Mouse (Mus musculus) lung, postnatal 0 days (tissue): Measurements from ENCODE around the gene Rars2. TPM values are rescaled to one million over a fixed set of nuclear protein-coding genes. Genes with fewer than 3 reads are reported as not detected.

ENCODE experiments used
- ATAC-seq: fragments of 200-750 bp; cut with Nextera tagmentation; 2 replicates; pipeline ENCODE4 v1.8.0; 2017; ENCODE audit warnings: moderate library complexity
- DNase-seq: peaks from one replicate; pipeline ENCODE4 v3.0.0-alpha.2; 2016; ENCODE audit warnings: low spot score
- H3K27ac ChIP-seq: fragments of 300-500 bp; sonication (generic); 2 replicates; pipeline ENCODE4 v1.5.1; 2014; ENCODE audit warnings: antibody characterized with exemption, mild to moderate bottlenecking, low read length, mixed read lengths
- H3K27me3 ChIP-seq: fragments of 300-500 bp; sonication (generic); replicated peaks from 2 replicates; pipeline ENCODE4 v1.6.1; 2014; ENCODE audit warnings: low read length, mixed read lengths; ENCODE audit not compliant: insufficient read depth
- H3K36me3 ChIP-seq: fragments of 300-500 bp; sonication (generic); 2 replicates; pipeline ENCODE4 v1.6.1; 2014; ENCODE audit warnings: low read length, mixed read lengths; ENCODE audit not compliant: insufficient read depth
- H3K4me1 ChIP-seq: fragments of 300-500 bp; sonication (generic); 2 replicates; pipeline ENCODE4 v1.6.1; 2014; ENCODE audit warnings: antibody characterized with exemption, low read depth, low read length, mixed read lengths; ENCODE audit not compliant: insufficient read depth
- H3K4me2 ChIP-seq: fragments of 300-500 bp; sonication (generic); replicated peaks from 2 replicates; pipeline ENCODE4 v1.6.1; 2014; ENCODE audit warnings: low read depth, mild to moderate bottlenecking, low read length, moderate library complexity, mixed read lengths
- H3K4me3 ChIP-seq: fragments of 300-500 bp; sonication (generic); 2 replicates; pipeline ENCODE4 v1.5.1; 2014; ENCODE audit warnings: low read depth, low read length
- H3K9ac ChIP-seq: fragments of 300-500 bp; sonication (generic); replicated peaks from 2 replicates; pipeline ENCODE4 v1.6.1; 2014; ENCODE audit warnings: low read depth, mild to moderate bottlenecking
- H3K9me3 ChIP-seq: fragments of 300-500 bp; sonication (generic); 2 replicates; pipeline ENCODE4 v1.6.1; 2016; ENCODE audit warnings: low read length, mixed read lengths
- CTCF ChIP-seq: IDR thresholded peaks from 2 replicates; pipeline ENCODE4 v1.5.1; 2016; ENCODE audit warnings: antibody characterized with exemption, mild to moderate bottlenecking
- EP300 ChIP-seq: IDR thresholded peaks from 2 replicates; pipeline ENCODE4 v1.6.1; 2016; ENCODE audit warnings: antibody characterized with exemption, mild to moderate bottlenecking, control low read depth
- WGBS: fragments of 180-500 bp; shearing (Covaris S2); extraction: QIAGEN DNeasy Blood & Tissue Kit; methylation state at CpG from one replicate; pipeline ENCODE4 v1.1.7; 2014; 5-methylcytosine and 5-hydroxymethylcytosine counted together
- polyA plus RNA-seq: library from polyadenylated mRNA; unstranded; fragments of >200 nt; fragmentation: Nextera tagmentation; extraction: Ambion mirVana; gene quantifications from 2 replicates; pipeline ENCODE4 v1.2.1, GENCODE M21; 2015

The Rars2 gene
- polyA plus RNA-seq, 1 experiment from 2014 or later: 31.9 TPM

- Histone ChIP-seq H3K27ac (peak within 1 kb of the TSS; percentile 86), H3K27me3 (no peaks in the 10 kb centered on the region), H3K36me3 (no peaks in the 10 kb centered on the region), H3K4me3 (peak within 1 kb of the TSS; percentile 89), H3K9me3 (no peaks in the 10 kb centered on the region), H3K9ac (peak within 1 kb of the TSS; percentile 76), H3K4me2 (peak within 1 kb of the TSS; percentile 62), H3K4me1 (no peaks in the 10 kb centered on the region)
- TF ChIP-seq EP300 (no peak), CTCF (peak; percentile 24; the same call in 1 of the 2 replicates)
- peak; percentile 93 for DNase-seq
- ATAC-seq: peak; percentile 98
- under 1% methylated on average over 49 of the region's 65 CpGs for WGBS
These were observed 72.3 kb downstream of the Rars2 start, which contains the start of gene Slc35a1 for GRCm38 (mm10) chr4:34686874-34687567. Slc35a1 (minus strand) TSS chr4:34687438.

- ATAC-seq (no peak), DNase-seq (peak; percentile 7)
- no peak overlapping the region for H3K4me2 ChIP-seq
- no peak overlapping the region for H3K27ac ChIP-seq
- no peak overlapping the region for H3K9ac ChIP-seq
- no peaks in the 10 kb centered on the region for H3K27me3 ChIP-seq
- no peak for TF ChIP-seq CTCF
- no peak overlapping the region for H3K4me3 ChIP-seq
- H3K4me1 ChIP-seq: no peaks in the 10 kb centered on the region
- 72% methylated on average over 3 of the region's 3 CpGs for WGBS
- no peaks in the 10 kb centered on the region for H3K9me3 ChIP-seq
- no peaks in the 10 kb centered on the region for H3K36me3 ChIP-seq
These were observed 73.3 kb downstream of the Rars2 start for GRCm38 (mm10) chr4:34688021-34688420.

GRCm38 (mm10) chr4:34701528-34701927, 86.8 kb downstream of the Rars2 start:
- peak; percentile 61 for DNase-seq
- Histone ChIP-seq H3K27me3 (no peaks in the 10 kb centered on the region), H3K4me3 (no peak overlapping the region), H3K9me3 (no peaks in the 10 kb centered on the region), H3K36me3 (no peaks in the 10 kb centered on the region), H3K4me2 (no peak overlapping the region), H3K27ac (no peak overlapping the region), H3K9ac (no peak overlapping the region), H3K4me1 (no peaks in the 10 kb centered on the region)
- WGBS: 48% methylated on average over 5 of the region's 5 CpGs
- TF ChIP-seq CTCF: peak; percentile 68
- no peak for TF ChIP-seq EP300
- ATAC-seq: peak; percentile 43; the same call in 1 of the 2 replicates

- no peak for DNase-seq
- no peaks in the 10 kb centered on the region for H3K36me3 ChIP-seq
- no peaks in the 10 kb centered on the region for H3K4me1 ChIP-seq
- no peaks in the 10 kb centered on the region for H3K9me3 ChIP-seq
- ATAC-seq: no peak
- TF ChIP-seq EP300: no peak
- no peak for TF ChIP-seq CTCF
- H3K4me2 ChIP-seq: no peak overlapping the region
- no peaks in the 10 kb centered on the region for H3K27me3 ChIP-seq
- no peak overlapping the region for H3K27ac ChIP-seq
- H3K4me3 ChIP-seq: no peak overlapping the region
- H3K9ac ChIP-seq: no peak overlapping the region
- WGBS: 97% methylated on average over 11 of the region's 11 CpGs
These were observed 87.5 kb downstream of the Rars2 start for GRCm38 (mm10) chr4:34702231-34702630.

GRCm38 (mm10) chr4:34703029-34703428, 88.3 kb downstream of the Rars2 start:
- no peak overlapping the region for H3K4me2 ChIP-seq
- H3K4me1 ChIP-seq: no peaks in the 10 kb centered on the region
- no peak overlapping the region for H3K27ac ChIP-seq
- no peak for DNase-seq
- no peaks in the 10 kb centered on the region for H3K27me3 ChIP-seq
- 53% methylated on average over 4 of the region's 4 CpGs for WGBS
- no peak for ATAC-seq
- no peak overlapping the region for H3K4me3 ChIP-seq
- H3K9ac ChIP-seq: no peak overlapping the region
- H3K9me3 ChIP-seq: no peaks in the 10 kb centered on the region
- no peaks in the 10 kb centered on the region for H3K36me3 ChIP-seq
- TF ChIP-seq CTCF (no peak), EP300 (no peak)

- 71% methylated on average over 3 of the region's 3 CpGs for WGBS
- H3K4me1 ChIP-seq: no peaks in the 10 kb centered on the region
- TF ChIP-seq CTCF: no peak
- no peak for TF ChIP-seq EP300
- no peaks in the 10 kb centered on the region for H3K27me3 ChIP-seq
- ATAC-seq: no peak
- DNase-seq: no peak
- no peak overlapping the region for H3K4me2 ChIP-seq
- H3K4me3 ChIP-seq: no peak overlapping the region
- no peak overlapping the region for H3K27ac ChIP-seq
- no peak overlapping the region for H3K9ac ChIP-seq
- H3K36me3 ChIP-seq: no peaks in the 10 kb centered on the region
- H3K9me3 ChIP-seq: no peaks in the 10 kb centered on the region
These were observed 92.5 kb downstream of the Rars2 start for GRCm38 (mm10) chr4:34707248-34707647.
